Mouse (Mus musculus) spleen, adult 2 months (tissue): ENCODE results near the gene Zcwpw1.
"Not testable (repeated sequence)": the region's sequence is repeated elsewhere in the genome, so short reads cannot be mapped to it uniquely, and the experiment has no call there.

Experiments used
- CTCF ChIP-seq: fragments of 200-500 bp; IDR thresholded peaks from 2 replicates; pipeline ENCODE4 v1.5.1; 2011; ENCODE audit warnings: mild to moderate bottlenecking, inconsistent platforms; ENCODE audit not compliant: insufficient read depth, insufficient read length, insufficient replicate concordance; ENCODE audit errors: extremely low read depth
- POLR2A ChIP-seq: fragments of 200-500 bp; IDR thresholded peaks from 2 replicates; pipeline ENCODE4 v1.6.1; 2011; ENCODE audit warnings: low read depth, low read length, inconsistent platforms

GRCm38 (mm10) chr5:137854907-137855306 lies 67.3 kb downstream of the Zcwpw1 start:
- TF ChIP-seq POLR2A, CTCF: not testable (repeated sequence)
